Mouse (Mus musculus): ENCODE measurements around the gene Mtap.

Mtap gene

DNA sequence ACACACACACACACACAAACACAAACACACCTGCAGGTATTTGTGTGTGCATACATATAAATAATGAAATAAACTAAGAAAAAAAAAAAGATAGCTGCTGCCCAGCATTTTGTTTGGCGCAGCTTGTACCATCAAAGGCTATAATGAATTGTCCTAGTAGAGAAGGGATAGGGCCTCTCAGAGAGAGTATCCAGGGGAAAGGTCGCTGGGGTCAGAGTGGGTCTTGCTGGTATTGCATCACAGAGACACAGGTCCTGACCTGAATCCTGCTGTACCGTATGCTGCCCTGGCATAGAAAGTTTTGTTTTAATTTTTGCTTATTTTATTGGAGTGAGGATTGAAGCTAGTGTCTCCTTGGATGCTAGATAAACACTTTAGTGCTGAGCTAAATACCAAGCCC is 566 bp upstream of the Mtap start:
- in situ Hi-C loops (cut with MboI, MseI): loop anchor here (10.0 kb wide), 1 partner anchor 1402 kb away; no protein-coding TSS in a partner anchor

DNA sequence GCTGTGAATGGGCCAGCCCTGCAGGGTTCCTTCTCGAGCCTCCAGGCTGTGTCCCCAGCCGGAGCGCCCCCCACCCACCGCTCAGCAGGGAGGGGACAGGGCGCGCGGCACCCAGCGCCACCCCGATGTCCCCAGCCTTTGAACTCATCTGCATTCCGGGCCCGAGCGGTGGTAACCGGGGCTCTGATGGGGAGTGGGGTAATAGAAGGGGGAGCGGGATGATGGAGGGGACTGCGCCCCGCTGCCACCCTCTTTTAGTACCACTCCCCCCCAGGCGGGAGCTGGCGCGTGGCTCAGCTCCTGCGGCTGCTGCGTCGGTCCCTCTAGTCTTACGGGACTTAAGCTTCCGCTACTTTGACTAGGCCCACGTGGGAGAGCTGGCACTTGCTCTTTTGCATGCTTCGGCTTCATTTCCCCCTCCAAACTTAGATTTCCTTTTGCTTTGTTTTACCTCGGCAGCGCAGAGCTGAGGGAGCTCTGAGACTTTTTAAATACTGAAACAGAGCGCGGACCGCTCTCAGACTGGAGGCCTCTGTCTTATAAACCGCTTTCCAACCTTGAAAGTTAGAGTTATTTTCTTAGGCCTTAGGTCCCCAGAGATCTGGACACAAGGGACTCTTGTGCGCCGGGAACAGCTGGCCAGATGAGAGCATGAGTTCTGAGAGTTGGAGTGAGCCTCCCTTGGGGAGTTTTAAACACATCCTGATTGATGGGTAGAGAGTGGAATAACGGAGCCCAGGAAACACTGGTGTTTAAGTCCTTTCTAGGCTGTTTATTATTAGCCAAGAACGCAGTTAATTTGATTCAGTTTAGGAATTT is 829 bp downstream of the Mtap start:
- in situ Hi-C loops (cut with MboI, MseI): loop anchor here (10.0 kb wide), 1 partner anchor 1403 kb away; no protein-coding TSS in a partner anchor

DNA sequence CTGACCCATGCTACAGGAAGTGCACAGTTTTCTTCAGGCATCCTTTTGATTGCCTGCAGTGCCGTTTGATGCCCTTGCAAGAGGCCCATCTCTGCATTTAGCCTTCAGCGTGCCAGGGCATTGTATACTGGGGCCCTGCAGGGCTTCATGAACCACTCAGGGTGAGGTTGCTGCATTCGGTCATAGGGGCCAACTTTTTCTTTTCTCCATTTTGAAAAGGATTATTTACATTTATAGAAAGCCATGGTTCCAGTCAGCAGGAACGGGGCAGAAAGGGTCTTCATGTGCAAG is 1.4 kb downstream of the Mtap start:
- in situ Hi-C loops (cut with MboI, MseI): loop anchor here (10.0 kb wide), 1 partner anchor 1404 kb away; no protein-coding TSS in a partner anchor

DNA sequence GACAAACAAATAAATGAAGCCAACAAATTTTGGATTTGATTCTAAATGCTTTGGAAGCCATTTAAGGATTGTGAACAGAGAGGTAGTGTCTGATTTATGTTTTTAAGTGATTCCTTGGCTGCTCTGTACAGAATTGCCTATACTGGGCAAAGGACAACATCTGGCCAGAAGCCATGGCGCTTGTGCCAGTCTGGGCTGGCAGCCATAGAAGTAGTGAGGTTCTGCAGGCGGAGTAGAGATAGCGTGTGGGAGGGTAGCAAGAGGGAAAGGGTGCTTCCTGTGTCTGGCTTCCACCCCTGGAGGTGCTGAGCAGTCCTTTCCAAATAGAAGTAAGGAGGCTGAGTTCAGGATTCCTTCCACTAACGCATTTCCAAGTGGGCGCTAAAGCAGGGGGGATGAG is 3.9 kb downstream of the Mtap start:
- in situ Hi-C loops (cut with MboI, MseI): loop anchor here (5.0 kb wide), 1 partner anchor 216 kb away; no protein-coding TSS in a partner anchor

DNA sequence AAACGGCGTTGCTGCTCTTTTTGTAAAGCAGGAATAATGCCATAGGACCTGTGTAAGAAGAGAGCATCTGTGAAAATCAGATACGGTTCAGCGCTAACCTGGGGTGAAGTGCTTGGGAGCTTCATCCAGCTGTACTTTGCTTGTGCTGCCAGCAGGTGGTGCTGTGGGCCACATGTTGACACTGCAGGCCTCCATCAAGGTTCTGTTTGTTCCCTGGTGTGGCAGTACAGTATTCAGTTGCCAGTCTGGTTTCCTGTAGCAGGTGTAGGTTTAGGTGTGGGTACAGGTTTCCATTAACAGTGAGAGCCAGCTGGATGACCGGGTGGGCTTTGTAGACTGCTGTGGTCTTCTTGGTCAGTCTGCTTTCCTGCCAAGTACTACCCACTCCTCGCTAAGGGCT is 8.5 kb downstream of the Mtap start:
- in situ Hi-C loops (cut with MboI, MseI): loop anchor here (5.0 kb wide), 2 partner anchors 167 to 382 kb away; partner anchors contain the start of gene Cdkn2b

DNA sequence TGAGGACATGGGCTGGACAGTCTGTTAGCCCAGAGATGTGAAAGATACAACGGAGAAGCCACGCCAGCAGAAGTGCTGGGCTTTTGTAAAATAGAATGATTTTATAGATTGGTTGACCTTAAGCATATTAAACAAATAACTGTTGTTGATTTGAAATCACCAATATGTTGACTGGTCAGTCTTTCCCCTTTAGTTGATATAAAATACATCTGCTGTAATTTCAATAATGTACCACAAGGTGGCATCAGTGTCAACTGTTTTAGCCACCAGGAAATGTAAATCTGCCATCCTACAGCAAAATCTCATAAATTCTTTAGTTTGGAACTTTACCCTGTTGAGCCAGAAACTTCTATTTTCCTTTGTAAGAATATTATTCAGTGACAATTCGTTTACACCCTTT is 9.4 kb downstream of the Mtap start:
- in situ Hi-C loops (cut with MboI, MseI): loop anchor here (5.0 kb wide), 2 partner anchors 166 to 381 kb away; partner anchors contain the start of gene Cdkn2b

DNA sequence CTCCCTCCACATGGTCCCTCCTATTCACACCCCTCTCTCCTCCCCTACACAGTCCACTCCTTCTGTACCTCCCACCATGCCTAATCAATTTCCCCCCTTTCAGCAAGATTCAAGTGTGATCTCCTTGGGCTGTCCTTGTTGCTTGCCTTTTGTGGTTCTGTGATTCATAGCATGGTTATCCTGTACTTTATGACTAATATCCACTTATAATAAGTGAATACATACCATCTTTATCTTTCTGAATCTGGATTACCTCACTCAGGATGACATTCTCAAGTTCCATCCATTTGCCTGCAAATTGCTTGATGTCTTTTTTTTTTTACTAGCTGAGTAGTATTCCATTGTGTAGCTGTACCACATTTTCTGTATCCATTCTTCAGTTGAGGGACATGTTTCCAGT is 12.3 kb downstream of the Mtap start:
- in situ Hi-C loops (cut with MboI, MseI): loop anchor here (5.0 kb wide), 2 partner anchors 163 to 378 kb away; partner anchors contain the start of gene Cdkn2b

DNA sequence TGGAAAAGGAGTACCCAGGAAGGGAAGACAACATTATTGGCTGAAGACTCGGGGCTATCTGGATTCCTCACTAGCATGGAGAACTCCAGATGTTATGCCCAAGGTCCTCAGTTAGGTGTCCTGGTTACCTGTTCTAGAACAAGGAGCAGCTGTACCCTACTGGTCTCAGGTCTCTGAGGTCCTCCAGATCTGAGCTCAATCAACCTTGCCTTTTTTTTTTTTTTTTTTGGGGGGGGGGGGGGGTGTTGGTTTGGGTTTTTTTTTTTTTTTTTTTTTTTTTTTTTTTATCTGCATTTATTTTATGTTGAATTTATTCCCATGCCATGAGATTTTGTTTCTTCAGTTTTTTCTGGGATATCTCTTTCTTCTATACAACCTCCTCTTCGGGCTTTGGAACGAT is 24.5 kb downstream of the Mtap start:
- in situ Hi-C loops (cut with MboI, MseI): no loop called here

DNA sequence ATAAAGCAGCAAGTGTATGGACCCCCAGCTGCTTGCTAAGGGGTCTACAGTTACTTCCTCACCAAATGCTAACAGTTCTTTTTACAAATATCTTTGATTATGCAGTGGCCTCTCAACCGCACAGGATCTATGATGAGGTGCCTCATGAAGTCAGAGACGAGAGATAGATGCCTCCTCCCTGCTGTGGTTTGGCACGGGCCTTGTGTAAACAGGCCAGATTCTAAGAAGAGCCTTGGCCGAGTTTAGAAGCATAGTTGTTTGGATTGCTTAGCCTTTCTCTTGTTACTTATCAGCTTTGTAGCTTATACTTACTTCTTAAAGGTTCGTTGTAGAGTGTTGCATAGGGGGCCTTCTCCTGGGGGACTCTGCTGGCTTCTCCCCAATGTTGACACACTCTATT is 25.6 kb downstream of the Mtap start:
- in situ Hi-C loops (cut with MboI, MseI): no loop called here

DNA sequence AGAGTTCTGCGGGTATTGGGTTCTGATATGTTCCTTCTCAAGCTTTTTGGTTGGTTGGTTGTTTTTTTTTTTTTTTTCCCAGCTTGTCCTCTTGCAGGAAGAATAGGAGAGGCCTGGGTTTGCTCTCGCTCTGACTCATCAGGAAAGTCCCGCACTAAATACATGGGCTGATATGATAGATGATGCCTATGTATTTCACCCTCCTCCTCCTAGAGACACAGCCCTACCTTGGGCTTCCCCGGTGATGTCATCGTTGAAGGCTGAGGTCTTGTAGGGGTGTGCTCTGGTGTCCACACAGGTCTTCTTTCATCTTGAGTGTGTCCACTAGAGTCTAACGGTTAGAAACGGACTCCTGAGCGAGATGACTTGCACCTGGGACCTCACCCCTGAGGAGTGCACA is 26.7 kb downstream of the Mtap start:
- in situ Hi-C loops (cut with MboI, MseI): no loop called here

DNA sequence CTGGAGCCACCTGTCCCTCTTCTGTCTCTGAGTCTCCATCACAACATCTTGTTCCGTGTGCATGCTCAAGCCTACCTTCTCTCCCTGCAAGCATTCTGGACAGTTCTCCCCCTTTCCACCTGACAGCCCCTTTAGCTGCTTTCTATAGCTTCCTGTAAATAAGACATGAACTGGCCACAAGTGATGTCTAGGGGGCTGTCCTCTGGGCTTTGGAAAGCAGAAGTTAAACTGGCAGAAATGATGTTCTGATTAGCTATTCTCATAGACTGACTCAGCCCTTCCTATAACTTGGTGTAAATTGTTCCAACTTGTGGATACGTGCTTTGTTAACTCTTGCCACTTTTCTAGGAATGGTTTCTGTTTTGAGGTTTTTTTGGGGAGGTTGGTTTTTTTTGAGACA is 27.8 kb downstream of the Mtap start:
- in situ Hi-C loops (cut with MboI, MseI): no loop called here

DNA sequence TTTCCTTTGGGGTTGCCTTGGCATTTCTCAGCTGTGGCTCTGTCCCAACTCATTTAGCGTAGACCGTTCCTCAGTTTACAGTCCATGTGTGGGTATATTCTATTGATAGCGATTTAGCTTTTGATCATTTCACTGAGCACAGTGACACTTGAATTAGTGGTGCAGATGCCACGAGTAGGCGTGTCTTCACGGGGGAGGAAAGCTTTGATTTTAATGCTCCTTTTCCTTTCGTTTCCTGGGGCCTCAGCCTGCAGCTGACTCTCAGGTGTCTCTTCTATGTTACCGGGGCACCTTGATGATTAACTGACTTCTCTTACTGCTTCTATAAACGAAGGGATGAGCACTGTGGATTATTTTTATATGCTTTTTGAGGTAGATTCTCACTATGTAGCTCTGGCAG is 32.0 kb downstream of the Mtap start:
- in situ Hi-C loops (cut with MboI, MseI): no loop called here

DNA sequence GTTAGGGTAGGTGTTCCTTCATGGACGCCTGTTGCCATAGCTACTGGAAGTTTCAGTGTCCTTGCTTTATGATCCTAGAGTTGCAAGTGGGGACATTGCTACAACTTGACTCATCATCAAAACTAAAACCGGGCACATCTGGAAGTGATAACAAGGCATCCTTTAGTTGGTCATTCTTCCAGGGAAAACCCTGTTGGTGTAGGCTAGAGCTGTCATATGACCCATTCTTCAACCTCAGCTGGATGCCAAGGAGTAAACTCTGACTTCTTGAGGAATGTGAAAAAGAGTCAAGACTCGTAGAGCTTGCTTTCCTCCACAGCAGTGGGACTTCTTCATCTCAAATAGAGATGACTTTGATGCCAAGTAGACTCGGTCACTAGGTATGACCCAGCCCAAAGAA is 32.8 kb downstream of the Mtap start:
- in situ Hi-C loops (cut with MboI, MseI): no loop called here

DNA sequence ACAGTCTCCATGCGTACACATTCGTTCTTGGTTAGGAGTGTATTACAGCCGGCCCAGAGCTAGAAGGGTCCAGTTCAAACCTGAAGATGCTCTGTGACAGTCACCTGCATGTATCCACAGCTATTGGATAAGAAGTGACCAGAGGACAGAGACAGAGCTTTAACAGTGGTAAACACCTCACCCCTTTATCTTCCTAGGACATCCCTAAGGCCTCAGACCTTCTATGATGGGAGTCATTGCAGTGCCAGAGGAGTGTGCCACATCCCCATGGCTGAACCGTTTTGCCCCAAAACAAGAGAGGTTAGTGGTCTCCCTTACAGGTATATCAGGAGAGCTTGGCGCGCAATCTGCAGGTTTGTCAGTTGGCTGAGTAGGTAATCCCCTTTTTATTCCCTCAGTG is 34.0 kb downstream of the Mtap start:
- in situ Hi-C loops (cut with MboI, MseI): no loop called here

DNA sequence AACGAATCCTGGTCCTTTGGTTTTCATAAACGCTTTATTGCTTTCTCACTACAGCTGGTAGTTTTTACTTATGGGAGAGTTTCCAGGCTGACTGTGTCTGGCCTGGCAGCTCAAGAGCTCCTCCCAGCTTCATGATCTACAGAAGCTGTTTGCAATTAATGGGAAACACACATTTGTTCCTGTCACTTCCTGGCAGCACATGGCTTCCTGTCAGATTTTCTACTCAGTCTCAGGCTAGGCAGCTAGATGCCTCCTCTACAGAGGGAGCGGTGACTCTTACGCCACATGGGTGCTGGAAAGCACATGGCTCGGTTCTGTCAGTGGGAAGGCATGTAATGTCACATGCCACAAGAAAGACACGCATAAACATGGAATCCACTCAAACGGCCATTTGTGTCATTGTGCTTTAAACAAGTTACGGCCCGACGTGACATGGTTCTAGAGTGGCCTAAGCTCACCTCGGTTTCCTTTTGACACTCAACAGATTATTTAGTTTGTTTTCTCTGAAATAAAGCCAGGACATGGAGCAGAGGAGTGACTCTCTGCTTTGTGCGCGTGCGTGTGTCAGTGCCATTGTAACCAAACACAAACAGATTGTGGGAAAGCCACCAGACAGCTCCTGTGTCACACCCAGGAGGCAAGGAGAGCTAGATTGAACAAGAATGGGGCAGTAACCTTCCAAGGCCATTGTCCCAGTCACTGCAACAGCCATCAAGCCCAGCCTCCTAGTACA is 36.1 kb downstream of the Mtap start:
- in situ Hi-C loops (cut with MboI, MseI): no loop called here

DNA sequence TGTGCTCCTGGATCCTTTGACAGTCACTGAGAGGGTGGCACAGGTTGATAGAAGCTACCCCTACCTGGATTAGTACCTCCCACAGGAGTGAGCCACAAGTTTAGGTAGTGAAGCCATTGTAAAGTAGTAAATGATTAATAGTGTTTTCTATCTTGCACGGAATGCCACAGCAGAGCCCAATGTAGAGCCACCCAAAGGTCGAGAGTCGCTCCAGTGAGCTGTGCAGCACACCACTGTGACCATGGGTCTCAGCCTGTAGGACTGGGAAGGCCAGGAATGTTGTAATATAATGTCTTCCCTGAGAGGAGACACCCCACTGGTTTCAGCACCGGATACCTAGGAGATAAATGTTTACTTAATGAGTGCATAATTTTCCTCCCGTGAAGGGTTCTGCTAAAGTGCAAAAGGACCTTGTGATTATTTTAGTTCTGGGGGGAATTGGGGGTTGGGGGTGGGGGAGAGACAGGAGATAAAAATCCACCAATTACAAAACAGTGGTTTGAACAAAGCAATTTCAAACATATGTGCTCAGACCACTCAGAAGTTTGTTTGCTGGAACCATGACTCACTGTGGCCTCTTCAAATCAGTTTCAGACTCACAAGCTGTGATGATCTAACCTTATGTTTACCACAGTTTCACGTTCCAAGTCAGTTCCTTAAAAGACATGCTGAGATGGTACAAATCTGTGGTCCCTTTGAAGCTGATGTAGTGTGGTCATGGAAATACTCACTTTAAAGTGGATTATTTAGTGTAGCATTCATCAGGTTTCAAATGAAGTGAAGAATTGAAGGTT is 40.8 kb downstream of the Mtap start:
- in situ Hi-C loops (cut with MboI, MseI): no loop called here

DNA sequence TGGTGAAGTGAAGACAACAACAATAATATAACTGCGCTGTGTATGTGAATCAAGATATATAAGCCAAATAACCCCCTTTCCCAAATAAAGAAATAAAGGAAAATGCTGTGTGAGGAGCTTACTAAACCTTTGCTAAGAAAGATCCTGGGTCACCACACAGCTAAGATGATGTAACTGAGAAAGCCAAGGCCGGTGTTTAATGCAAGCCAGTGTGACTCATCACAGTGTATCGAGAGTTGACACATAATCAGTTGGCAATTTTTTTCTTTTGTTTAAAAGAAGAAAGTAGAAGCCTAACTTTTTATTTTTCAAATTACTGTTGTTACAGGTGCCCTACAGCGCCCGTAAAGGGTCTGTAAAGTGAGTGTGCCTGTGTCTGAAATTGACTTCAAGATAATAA is 43.2 kb downstream of the Mtap start:
- in situ Hi-C loops (cut with MboI, MseI): no loop called here

DNA sequence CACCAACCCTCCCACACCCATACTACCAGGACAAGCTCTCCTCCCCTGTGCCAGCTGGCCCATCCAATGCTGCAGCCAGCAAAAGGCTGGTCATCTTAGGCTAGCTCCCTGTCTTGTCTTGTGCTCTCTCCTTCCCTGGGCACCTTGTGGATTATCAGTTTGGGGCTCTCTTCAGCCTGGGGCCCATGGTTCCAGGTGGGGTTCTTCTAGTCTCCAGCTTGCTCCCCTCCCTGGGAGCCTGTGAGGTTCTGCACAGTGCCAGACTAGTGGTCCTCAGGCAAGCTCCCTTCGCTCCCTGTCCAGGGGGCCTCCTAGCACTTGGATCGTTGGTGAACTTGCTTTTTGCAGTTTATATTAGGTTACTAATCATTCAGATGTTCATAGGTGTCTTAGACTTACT is 44.7 kb downstream of the Mtap start:
- in situ Hi-C loops (cut with MboI, MseI): no loop called here

DNA sequence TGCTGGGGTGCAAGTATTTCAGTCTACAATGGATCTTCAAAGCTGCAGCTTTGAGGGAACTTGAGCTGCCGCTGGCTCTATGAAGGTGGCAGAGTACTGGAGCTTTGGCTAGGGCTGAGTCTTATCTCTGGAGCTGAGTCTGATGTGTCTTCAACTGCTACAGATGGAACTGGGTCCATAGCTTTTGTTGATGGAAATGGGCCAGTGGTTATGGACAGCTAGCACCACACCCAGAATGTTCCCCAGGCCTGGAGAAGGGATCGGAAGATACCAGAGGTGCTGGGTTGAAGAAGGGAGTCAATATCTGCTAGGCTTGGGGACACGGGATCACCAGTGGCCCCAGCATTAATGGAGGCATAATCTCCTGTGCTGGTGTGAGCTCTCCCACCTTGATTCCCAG is 45.6 kb downstream of the Mtap start:
- in situ Hi-C loops (cut with MboI, MseI): no loop called here

DNA sequence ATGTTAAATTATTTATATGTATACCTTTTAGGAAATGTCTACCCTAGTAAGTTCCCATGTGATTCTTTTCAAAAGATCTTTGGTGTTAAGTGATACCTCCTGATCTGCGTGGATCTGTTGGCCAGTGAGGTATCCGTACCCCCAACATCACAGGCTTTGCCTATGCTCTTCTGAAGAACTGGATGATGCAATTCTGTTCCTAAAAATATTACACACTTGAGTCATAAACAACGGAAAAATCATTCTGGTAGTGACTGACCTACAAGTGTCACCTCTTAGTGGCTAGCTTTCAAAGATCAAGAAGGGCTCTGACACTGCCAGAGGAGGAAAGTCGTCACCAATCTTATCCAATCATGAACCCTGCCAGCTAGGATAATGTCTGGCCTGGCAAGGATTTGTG is 58.6 kb downstream of the Mtap start:
- in situ Hi-C loops (cut with MboI, MseI): no loop called here

DNA sequence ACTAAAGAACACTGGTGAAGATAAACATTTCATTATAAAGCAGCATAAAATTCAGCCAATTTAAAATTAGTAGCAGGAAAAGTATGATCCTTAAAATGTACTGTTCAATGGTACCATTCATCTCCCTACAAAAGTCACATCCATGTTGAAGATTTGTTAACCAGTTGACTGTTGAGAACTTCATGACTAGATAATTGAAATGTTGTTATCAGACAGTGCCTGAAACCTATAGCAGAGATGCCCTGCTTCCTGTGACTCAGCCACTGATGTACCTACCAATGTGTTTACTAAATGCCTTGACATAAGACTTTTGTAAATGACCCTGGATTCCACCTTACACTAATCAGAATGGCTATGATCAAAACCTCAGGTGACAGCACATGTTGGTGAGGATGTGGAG is 60.2 kb downstream of the Mtap start:
- in situ Hi-C loops (cut with MboI, MseI): no loop called here

DNA sequence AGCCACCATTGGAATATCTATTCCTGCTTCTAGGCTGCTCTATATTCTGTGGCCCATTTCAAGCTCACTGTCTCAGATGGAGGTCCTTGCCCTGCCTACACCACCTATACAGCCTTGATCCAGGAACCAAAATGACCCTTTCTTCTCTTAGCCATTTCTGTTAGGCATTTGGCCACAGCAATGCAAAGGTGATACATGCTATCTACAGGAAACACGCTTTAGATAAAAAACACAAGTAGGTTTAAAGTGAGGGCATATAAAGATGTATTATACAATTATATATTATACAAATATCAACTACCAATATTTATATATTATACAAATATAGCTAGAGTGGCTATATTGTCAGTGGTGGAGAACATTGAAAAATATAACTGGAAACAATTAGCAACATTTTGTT is 63.9 kb downstream of the Mtap start:
- in situ Hi-C loops (cut with MboI, MseI): no loop called here
